Mouse (Mus musculus) E14TG2a.4 (cell line): ENCODE results near the gene Rab21.

Source experiments
- CTCF ChIP-seq: conservative IDR thresholded peaks from 2 replicates; pipeline ENCODE4 v1.5.1; 2014; ENCODE audit warnings: low read length
- NANOG ChIP-seq: IDR thresholded peaks from 2 replicates; pipeline ENCODE4 v1.6.1; 2014; ENCODE audit warnings: borderline replicate concordance, low read length, mixed read lengths
- POU5F1 ChIP-seq: IDR thresholded peaks from 2 replicates; pipeline ENCODE4 v1.6.1; 2014; ENCODE audit warnings: low read length, borderline replicate concordance

DNA sequence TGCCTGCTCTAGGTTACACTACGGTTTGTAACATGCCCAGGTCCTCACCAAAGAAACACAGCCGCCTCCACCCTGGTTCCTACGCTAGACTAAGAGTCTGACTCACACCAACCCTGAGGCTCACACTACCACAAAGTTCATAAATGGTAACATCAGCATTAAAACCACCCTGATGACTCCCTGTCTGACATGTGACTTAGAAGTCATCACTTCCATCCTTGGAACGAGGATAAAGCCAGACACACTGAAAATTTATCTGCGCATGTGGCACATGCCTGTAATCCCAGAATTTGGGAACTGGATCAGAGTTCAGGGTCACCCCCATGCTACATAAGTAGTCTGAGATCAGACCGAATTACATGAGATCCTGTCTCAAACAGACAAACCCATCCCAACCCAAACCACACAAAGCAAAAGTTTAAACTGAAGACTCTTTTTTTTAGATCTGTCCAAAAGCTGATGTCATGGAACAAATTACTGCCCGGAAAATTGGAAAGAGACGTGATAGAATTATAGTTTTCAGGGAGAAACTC lies 17.1 kb upstream of the Rab21 start:
- no peak for TF ChIP-seq CTCF
- TF ChIP-seq POU5F1 = no peak
- no peak for TF ChIP-seq NANOG
